Mouse (Mus musculus): ENCODE results near the gene Dgki. TPM values are rescaled to one million over a fixed set of nuclear protein-coding genes. Genes with fewer than 3 reads are reported as not detected.

Dgki gene
- total and polyA plus RNA-seq, 2 experiments from 2014 or later, result 4.5 to 20.1 TPM

DNA sequence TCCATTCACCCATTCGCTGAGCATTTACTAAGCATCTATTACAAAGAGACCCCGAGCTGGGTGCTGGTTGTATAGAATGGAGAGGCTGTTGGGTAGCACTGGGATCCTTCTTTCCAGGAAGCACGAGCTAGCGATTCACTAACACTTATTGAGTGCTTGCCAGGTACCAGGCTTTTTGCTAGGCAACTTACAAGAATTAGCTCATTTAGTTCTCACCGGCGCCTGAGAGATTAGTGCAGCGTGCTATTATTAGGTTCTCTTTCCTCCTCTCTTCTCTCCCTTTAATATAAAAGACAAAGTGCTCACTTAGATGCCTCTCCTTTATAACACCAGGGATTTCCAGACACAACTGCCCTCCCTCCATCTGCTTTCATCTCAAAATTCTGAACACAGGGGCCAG lies 54.2 kb downstream of the Dgki start:
- Histone ChIP-seq H3K36me3 (ENCODE audit: insufficient read depth, low read length) (no peaks in the 10 kb centered on the region), H3K4me3 (ENCODE audit: low read length) (no peak overlapping the region), H3K9me3 (ENCODE audit: low read length) (no peaks in the 10 kb centered on the region), H3K9ac (replicated peaks; ENCODE audit: low read length) (no peak overlapping the region), H3K27ac (peak overlapping the region; percentile 46; the same call in 1 of the 2 replicates), H3K4me1 (ENCODE audit: insufficient read depth, low read length) (no peaks in the 10 kb centered on the region; the same call in 1 of the 2 replicates), H3K4me2 (ENCODE audit: low read depth, low read length) (no peak overlapping the region), H3K27me3 (ENCODE audit: insufficient read depth, low read length) (no peaks in the 10 kb centered on the region)
- DNase-seq (ENCODE audit: low spot score), result peak; percentile 64
- 47% methylated on average over 7 of the region's 7 CpGs for WGBS
- ATAC-seq, result no peak
- TF ChIP-seq CTCF (IDR thresholded peaks at IDR 0.05; ENCODE audit: low read depth), result no peak

DNA sequence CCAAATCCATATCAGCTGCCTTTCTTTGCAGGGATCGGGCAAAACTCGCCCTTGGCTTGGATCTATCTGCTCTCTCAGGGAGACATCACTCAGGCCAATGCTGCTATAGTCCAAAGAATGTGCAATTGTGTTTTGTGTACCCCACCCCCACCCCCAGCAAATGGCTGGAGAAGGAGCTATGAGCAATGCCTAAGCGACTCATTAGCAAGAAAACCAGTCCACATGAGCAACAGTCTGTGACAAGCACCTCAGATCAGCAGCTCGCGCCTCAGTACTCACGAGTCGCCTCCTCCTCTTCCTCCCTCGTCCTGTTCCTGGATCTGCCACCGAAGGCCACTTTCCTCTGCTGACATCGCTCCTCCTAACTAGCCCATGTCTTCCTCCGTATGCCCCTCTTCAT lies 55.9 kb downstream of the Dgki start:
- DNase-seq (ENCODE audit: low spot score), result no peak
- Histone ChIP-seq H3K9me3 (ENCODE audit: low read length) (no peaks in the 10 kb centered on the region), H3K27me3 (ENCODE audit: insufficient read depth, low read length) (no peaks in the 10 kb centered on the region), H3K4me3 (ENCODE audit: low read length) (no peak overlapping the region), H3K36me3 (ENCODE audit: insufficient read depth, low read length) (no peaks in the 10 kb centered on the region), H3K4me1 (ENCODE audit: insufficient read depth, low read length) (peaks cover 4% of the 10 kb centered on the region; the same call in 1 of the 2 replicates), H3K9ac (replicated peaks; ENCODE audit: low read length) (no peak overlapping the region), H3K4me2 (ENCODE audit: low read depth, low read length) (no peak overlapping the region), H3K27ac (no peak overlapping the region)
- WGBS, result 84% methylated on average over 11 of the region's 11 CpGs
- TF ChIP-seq CTCF (IDR thresholded peaks at IDR 0.05; ENCODE audit: low read depth), result no peak
- no peak for ATAC-seq

DNA sequence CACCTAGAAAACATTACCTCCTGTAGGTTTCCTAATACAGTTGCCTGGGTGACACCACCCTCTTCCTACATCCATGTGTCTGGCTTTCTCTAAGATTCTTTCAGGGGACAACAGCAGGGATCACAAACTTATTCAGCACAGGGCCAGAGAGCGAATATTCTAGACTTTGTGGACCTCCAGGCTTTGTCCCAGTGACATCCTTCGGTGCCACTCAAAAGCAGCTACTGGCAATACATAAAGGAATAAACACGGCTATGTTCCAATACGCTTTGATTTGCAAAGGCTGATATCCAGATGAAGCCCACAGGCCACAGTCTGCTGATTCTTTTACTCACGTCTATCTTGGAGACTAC lies 57.2 kb downstream of the Dgki start:
- H3K4me3 ChIP-seq (ENCODE audit: low read length), result no peak overlapping the region
- H3K36me3 ChIP-seq (ENCODE audit: insufficient read depth, low read length), result no peaks in the 10 kb centered on the region
- H3K9ac ChIP-seq (replicated peaks; ENCODE audit: low read length), result no peak overlapping the region
- no peak overlapping the region for H3K4me2 ChIP-seq (ENCODE audit: low read depth, low read length)
- no peaks in the 10 kb centered on the region for H3K9me3 ChIP-seq (ENCODE audit: low read length)
- no peak overlapping the region for H3K27ac ChIP-seq
- ATAC-seq, result peak; percentile 68; the same call in 1 of the 2 replicates
- peaks cover 4% of the 10 kb centered on the region; the same call in 1 of the 2 replicates for H3K4me1 ChIP-seq (ENCODE audit: insufficient read depth, low read length)
- TF ChIP-seq CTCF (IDR thresholded peaks at IDR 0.05; ENCODE audit: low read depth), result no peak
- no peak for DNase-seq (ENCODE audit: low spot score)
- no peaks in the 10 kb centered on the region for H3K27me3 ChIP-seq (ENCODE audit: insufficient read depth, low read length)
- WGBS, result 36% methylated on average over 5 of the region's 5 CpGs

- Histone ChIP-seq H3K9me3 (ENCODE audit: low read length) (no peaks in the 10 kb centered on the region), H3K27me3 (ENCODE audit: insufficient read depth, low read length) (no peaks in the 10 kb centered on the region), H3K36me3 (ENCODE audit: insufficient read depth, low read length) (no peaks in the 10 kb centered on the region), H3K27ac (no peak overlapping the region), H3K4me2 (ENCODE audit: low read depth, low read length) (no peak overlapping the region), H3K4me3 (ENCODE audit: low read length) (no peak overlapping the region), H3K9ac (replicated peaks; ENCODE audit: low read length) (no peak overlapping the region), H3K4me1 (ENCODE audit: insufficient read depth, low read length) (peaks cover 4% of the 10 kb centered on the region; the same call in 1 of the 2 replicates)
- 0 out of 2 replicates have a peak, but pooled peaks have one; percentile 38 for ATAC-seq
- DNase-seq (ENCODE audit: low spot score), result no peak
- 34% methylated on average over 6 of the region's 6 CpGs for WGBS
- no peak for TF ChIP-seq CTCF (IDR thresholded peaks at IDR 0.05; ENCODE audit: low read depth)
Measured at GRCm38 (mm10) chr6:37242100-37242768, 57.8 kb downstream of the Dgki start.

DNA sequence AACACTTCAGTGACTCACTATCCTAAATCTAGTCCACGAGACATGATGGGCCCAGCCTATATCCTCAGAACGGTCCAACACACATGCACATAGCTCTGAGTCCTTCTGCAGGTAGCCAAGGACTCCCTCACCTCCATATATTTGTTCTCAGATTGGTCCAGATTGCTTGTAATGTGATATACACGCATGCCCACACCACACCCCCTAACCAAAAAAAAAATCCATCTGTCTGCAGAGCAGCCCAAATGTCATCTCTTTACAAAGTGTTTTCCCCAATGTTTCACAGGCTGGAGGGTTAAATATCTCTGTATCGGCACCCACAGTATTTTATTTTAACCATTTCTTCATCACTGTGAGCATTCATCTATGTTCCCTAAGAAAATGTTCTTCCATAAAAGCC lies 58.5 kb downstream of the Dgki start:
- peaks cover 4% of the 10 kb centered on the region; the same call in 1 of the 2 replicates for H3K4me1 ChIP-seq (ENCODE audit: insufficient read depth, low read length)
- 0 out of 2 replicates have a peak overlapping the region, but pooled peaks have one; percentile 1 for H3K9ac ChIP-seq (replicated peaks; ENCODE audit: low read length)
- DNase-seq (ENCODE audit: low spot score) (no peak), ATAC-seq (no peak)
- 78% methylated on average over 4 of the region's 4 CpGs for WGBS
- no peaks in the 10 kb centered on the region for H3K9me3 ChIP-seq (ENCODE audit: low read length)
- no peaks in the 10 kb centered on the region for H3K27me3 ChIP-seq (ENCODE audit: insufficient read depth, low read length)
- H3K36me3 ChIP-seq (ENCODE audit: insufficient read depth, low read length), result no peaks in the 10 kb centered on the region
- no peak overlapping the region for H3K27ac ChIP-seq
- H3K4me3 ChIP-seq (ENCODE audit: low read length), result no peak overlapping the region
- no peak overlapping the region for H3K4me2 ChIP-seq (ENCODE audit: low read depth, low read length)
- no peak for TF ChIP-seq CTCF (IDR thresholded peaks at IDR 0.05; ENCODE audit: low read depth)

GRCm38 (mm10) chr6:37240140-37240539 lies 59.8 kb downstream of the Dgki start:
- no peak for DNase-seq (ENCODE audit: low spot score)
- 75% methylated on average over 7 of the region's 7 CpGs for WGBS
- H3K9ac ChIP-seq (replicated peaks; ENCODE audit: low read length), result no peak overlapping the region

DNA sequence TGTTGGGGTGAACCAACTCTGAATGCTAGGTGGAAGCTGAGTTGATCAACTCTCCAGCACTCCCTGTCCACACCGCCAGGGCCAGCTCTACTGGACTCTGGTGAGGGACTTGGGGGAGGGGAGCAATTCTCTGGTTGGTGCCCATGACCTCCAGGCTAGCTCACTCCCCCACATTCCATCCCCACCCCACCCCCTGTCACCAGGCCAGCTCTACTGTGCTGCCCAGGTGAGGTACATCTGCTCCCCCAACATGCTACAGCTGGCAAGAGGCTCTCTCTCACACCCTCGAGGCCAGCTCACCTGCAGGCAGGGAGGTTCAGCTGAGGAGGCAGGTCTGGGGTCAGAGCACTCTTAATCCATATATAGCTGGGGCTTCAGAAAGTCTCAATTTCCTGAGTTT lies 63.1 kb downstream of the Dgki start:
- DNase-seq (ENCODE audit: low spot score) (no peak), ATAC-seq (no peak)
- H3K9ac ChIP-seq (replicated peaks; ENCODE audit: low read length), result no peak overlapping the region
- no peaks in the 10 kb centered on the region for H3K36me3 ChIP-seq (ENCODE audit: insufficient read depth, low read length)
- H3K4me2 ChIP-seq (ENCODE audit: low read depth, low read length), result no peak overlapping the region
- H3K27me3 ChIP-seq (ENCODE audit: insufficient read depth, low read length), result no peaks in the 10 kb centered on the region
- 74% methylated on average over 2 of the region's 2 CpGs for WGBS
- no peak overlapping the region for H3K27ac ChIP-seq
- no peak overlapping the region for H3K4me3 ChIP-seq (ENCODE audit: low read length)
- no peaks in the 10 kb centered on the region for H3K9me3 ChIP-seq (ENCODE audit: low read length)
- peaks cover 4% of the 10 kb centered on the region; the same call in 1 of the 2 replicates for H3K4me1 ChIP-seq (ENCODE audit: insufficient read depth, low read length)
- no peak for TF ChIP-seq CTCF (IDR thresholded peaks at IDR 0.05; ENCODE audit: low read depth)

More at GRCm38 (mm10) chr6:37240140-37240539, 59.8 kb downstream of the Dgki start:
- Histone ChIP-seq H3K4me3 (ENCODE audit: low read length) (no peak overlapping the region), H3K4me2 (ENCODE audit: low read depth, low read length) (no peak overlapping the region), H3K27ac (no peak overlapping the region), H3K36me3 (ENCODE audit: insufficient read depth, low read length) (no peaks in the 10 kb centered on the region), H3K4me1 (ENCODE audit: insufficient read depth, low read length) (peaks cover 4% of the 10 kb centered on the region; the same call in 1 of the 2 replicates), H3K27me3 (ENCODE audit: insufficient read depth, low read length) (no peaks in the 10 kb centered on the region), H3K9me3 (ENCODE audit: low read length) (no peaks in the 10 kb centered on the region)
- ATAC-seq, result no peak
- TF ChIP-seq CTCF (IDR thresholded peaks at IDR 0.05; ENCODE audit: low read depth), result no peak

Measured in hindbrain, postnatal 0 days (tissue).